Mouse (Mus musculus): Measurements from ENCODE around the gene Rubcnl.

DNA sequence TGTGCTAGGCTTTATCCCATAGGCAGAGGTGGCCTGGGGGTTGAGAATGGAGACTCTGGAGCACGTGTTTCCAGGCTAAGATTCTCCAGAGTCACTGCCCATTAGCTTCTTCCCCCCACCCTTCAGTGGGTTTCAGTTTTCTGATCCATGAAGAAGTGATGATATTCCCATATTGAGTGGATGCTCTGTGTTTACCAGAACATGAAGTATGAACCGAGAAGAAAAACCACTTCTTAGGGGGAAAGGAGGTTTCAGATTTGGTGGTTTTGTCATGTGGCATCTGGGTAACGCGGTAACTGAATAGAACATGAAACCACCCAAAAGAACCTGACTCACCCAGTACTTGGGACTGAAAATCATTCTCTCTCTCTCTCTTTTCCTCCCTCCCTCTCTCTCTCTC, 3.0 kb downstream of the Rubcnl start:
- TF ChIP-seq POLR2A (IDR thresholded peaks at IDR 0.05; ENCODE audit: low read depth, low read length) (no peak), CTCF (IDR thresholded peaks at IDR 0.05; ENCODE audit: extremely low read depth, insufficient read length, insufficient replicate concordance, low read depth, low read length) (no peak)
